Mouse (Mus musculus) left cerebral cortex, adult 8-10 months (tissue): ENCODE data around the gene Hoxa3. TPM values are rescaled to one million over a fixed set of nuclear protein-coding genes. Genes with fewer than 3 reads are reported as not detected.
A peak's percentile ranks its signal among the peaks of the same experiment; 100 is the strongest.

ENCODE experiments used
- DNase-seq, 2 experiments: peaks; one replicate each; pipeline ENCODE4 v3.0.0; 2022; ENCODE audit warnings: low spot score in 2 of 2
- total RNA-seq, 4 experiments: library from RNA; stranded (reverse); gene quantifications; 2 replicates each; pipeline ENCODE4 v1.2.4; 2022

Gene Hoxa3
- total RNA-seq, 4 experiments from 2014 or later = not detected

- DNase-seq = no peak
Observed at GRCm38 (mm10) chr6:52232984-52233545, 19.9 kb upstream of the Hoxa3 start.

- DNase-seq = no peak
Observed at GRCm38 (mm10) chr6:52232568-52232965, 19.4 kb upstream of the Hoxa3 start.

- DNase-seq = no peak
Observed at GRCm38 (mm10) chr6:52231885-52232567, 18.9 kb upstream of the Hoxa3 start.

- DNase-seq = no peak
Observed at GRCm38 (mm10) chr6:52230516-52231165, 17.5 kb upstream of the Hoxa3 start, which contains the start of gene Hoxa9. TSS of gene Hoxa9 (minus strand) at chr6:52231089.

GRCm38 (mm10) chr6:52229558-52230416, 16.7 kb upstream of the Hoxa3 start:
- DNase-seq = no peak

- no peak for DNase-seq
Observed at GRCm38 (mm10) chr6:52228475-52229465, 15.6 kb upstream of the Hoxa3 start.

- no peak for DNase-seq
Observed at GRCm38 (mm10) chr6:52227470-52228222, 14.5 kb upstream of the Hoxa3 start.

GRCm38 (mm10) chr6:52226569-52227257, 13.6 kb upstream of the Hoxa3 start:
- DNase-seq = no peak

GRCm38 (mm10) chr6:52225612-52226568, 12.8 kb upstream of the Hoxa3 start:
- no peak for DNase-seq

GRCm38 (mm10) chr6:52224895-52225611, 11.9 kb upstream of the Hoxa3 start:
- no peak for DNase-seq

GRCm38 (mm10) chr6:52223939-52224760, 11.0 kb upstream of the Hoxa3 start:
- DNase-seq = no peak

- no peak for DNase-seq
Observed at GRCm38 (mm10) chr6:52222729-52223128, 9.6 kb upstream of the Hoxa3 start.

GRCm38 (mm10) chr6:52221993-52222685, 9.0 kb upstream of the Hoxa3 start:
- no peak for DNase-seq

GRCm38 (mm10) chr6:52221337-52221992, 8.3 kb upstream of the Hoxa3 start, which contains the start of gene Hoxa7:
TSS of gene Hoxa7 (minus strand) at chr6:52221854.
- peak; percentile 46 to 77 for DNase-seq

- no peak for DNase-seq
Observed at GRCm38 (mm10) chr6:52220865-52221310, 7.8 kb upstream of the Hoxa3 start.
